Mouse (Mus musculus) liver, embryonic 12.5 days (tissue): ENCODE data around the gene Hunk. TPM values are rescaled to one million over a fixed set of nuclear protein-coding genes. Genes with fewer than 3 reads are reported as not detected.

Experiments used
- ATAC-seq: fragments of 200-750 bp; cut with Nextera tagmentation; 2 replicates; pipeline ENCODE4 v1.8.0; 2017; ENCODE audit warnings: moderate number of reproducible peaks, mild to moderate bottlenecking, moderate library complexity
- H3K27ac ChIP-seq: fragments of 300-500 bp; sonication (generic); 2 replicates; pipeline ENCODE4 v1.5.1; 2016; ENCODE audit warnings: mild to moderate bottlenecking
- H3K27me3 ChIP-seq: fragments of 300-500 bp; sonication (generic); replicated peaks from 2 replicates; pipeline ENCODE4 v1.6.1; 2016; ENCODE audit warnings: mild to moderate bottlenecking, moderate library complexity
- H3K36me3 ChIP-seq: fragments of 300-500 bp; sonication (generic); 2 replicates; pipeline ENCODE4 v1.6.1; 2016; ENCODE audit warnings: mild to moderate bottlenecking, moderate library complexity
- H3K4me1 ChIP-seq: fragments of 300-500 bp; sonication (generic); 2 replicates; pipeline ENCODE4 v1.6.1; 2016
- H3K4me2 ChIP-seq: fragments of 300-500 bp; sonication (generic); 2 replicates; pipeline ENCODE4 v1.6.1; 2016; ENCODE audit warnings: mild to moderate bottlenecking, moderate library complexity
- H3K4me3 ChIP-seq: fragments of 300-500 bp; sonication (generic); 2 replicates; pipeline ENCODE4 v1.5.1; 2016; ENCODE audit warnings: mild to moderate bottlenecking, moderate library complexity
- H3K9ac ChIP-seq: fragments of 300-500 bp; sonication (generic); 2 replicates; pipeline ENCODE4 v1.6.1; 2016; ENCODE audit warnings: mild to moderate bottlenecking, moderate library complexity
- H3K9me3 ChIP-seq: fragments of 300-500 bp; sonication (generic); replicated peaks from 2 replicates; pipeline ENCODE4 v1.6.1; 2016; ENCODE audit warnings: mild to moderate bottlenecking, moderate library complexity
- WGBS: fragments of 180-500 bp; shearing (Covaris S2); methylation state at CpG from one replicate; pipeline ENCODE4 v1.1.7; 2016; ENCODE audit not compliant: insufficient replicate concordance; 5-methylcytosine and 5-hydroxymethylcytosine counted together
- polyA plus RNA-seq: library from polyadenylated mRNA; unstranded; fragments of >200 nt; fragmentation: Nextera tagmentation; extraction: Ambion mirVana; gene quantifications from 2 replicates; pipeline ENCODE4 v1.2.1, GENCODE M21; 2016

Hunk gene
- polyA plus RNA-seq, 1 experiment from 2014 or later, result 2.6 TPM

DNA sequence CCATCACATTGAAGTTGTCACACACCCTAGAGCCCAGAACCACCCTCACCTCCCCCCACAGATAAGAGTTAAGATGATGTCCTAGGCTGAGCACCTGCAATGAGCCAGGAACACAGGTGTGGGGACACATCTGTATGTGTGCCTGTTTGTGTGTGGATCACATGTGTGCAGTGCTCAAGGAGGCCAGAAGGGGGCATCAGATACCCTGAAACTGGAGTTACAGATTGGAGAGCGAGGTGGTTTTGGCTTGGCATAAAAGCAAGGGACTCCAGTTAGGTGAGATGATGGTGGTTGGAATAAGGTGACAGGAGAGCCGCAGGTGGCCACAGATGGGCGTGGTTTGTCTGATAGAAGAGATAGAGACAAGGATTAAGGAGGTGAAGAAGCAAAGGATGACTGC is 4.2 kb upstream of the Hunk start:
- Histone ChIP-seq H3K27me3 (peaks cover 52% of the 10 kb centered on the region), H3K27ac (no peak overlapping the region), H3K4me1 (peaks cover 7% of the 10 kb centered on the region), H3K4me3 (no peak overlapping the region), H3K9ac (no peak overlapping the region), H3K9me3 (peaks cover 5% of the 10 kb centered on the region; the same call in 1 of the 2 replicates), H3K4me2 (no peak overlapping the region), H3K36me3 (no peaks in the 10 kb centered on the region)
- 81% methylated on average over 3 of the region's 3 CpGs for WGBS
- no peak for ATAC-seq

GRCm38 (mm10) chr16:90382701-90383280 is 3.0 kb upstream of the Hunk start:
- peaks cover 61% of the 10 kb centered on the region for H3K27me3 ChIP-seq
- H3K4me3 ChIP-seq, result no peak overlapping the region
- no peaks in the 10 kb centered on the region for H3K36me3 ChIP-seq
- H3K27ac ChIP-seq, result no peak overlapping the region
- no peak overlapping the region for H3K4me2 ChIP-seq
- no peak overlapping the region for H3K9ac ChIP-seq
- H3K9me3 ChIP-seq, result peaks cover 5% of the 10 kb centered on the region; the same call in 1 of the 2 replicates
- ATAC-seq, result no peak
- 63% methylated on average over 10 of the region's 10 CpGs for WGBS
- peaks cover 7% of the 10 kb centered on the region for H3K4me1 ChIP-seq

DNA sequence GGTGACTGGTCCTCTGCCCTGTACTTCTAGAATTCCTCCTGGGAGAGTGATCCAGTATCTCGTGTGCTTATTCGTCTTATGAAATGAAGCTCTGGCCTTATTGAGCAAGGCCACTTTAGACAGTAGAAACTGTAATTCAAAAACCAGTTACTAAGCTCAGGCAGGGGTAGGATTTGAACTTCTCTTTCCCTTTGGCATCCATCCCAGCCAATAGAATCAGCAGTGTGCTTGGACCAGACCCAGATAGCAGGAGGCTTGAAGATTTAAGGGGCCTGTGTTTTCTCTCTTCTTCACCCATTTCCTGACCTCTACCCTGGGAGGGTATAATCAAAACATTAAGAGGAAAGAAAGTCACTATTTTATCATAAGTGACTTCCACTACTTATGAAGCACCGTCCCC is 1.8 kb upstream of the Hunk start:
- Histone ChIP-seq H3K27ac (no peak overlapping the region), H3K4me2 (no peak overlapping the region), H3K4me3 (no peak overlapping the region), H3K4me1 (peaks cover 7% of the 10 kb centered on the region), H3K36me3 (no peaks in the 10 kb centered on the region), H3K9ac (no peak overlapping the region), H3K9me3 (peaks cover 5% of the 10 kb centered on the region; the same call in 1 of the 2 replicates), H3K27me3 (peaks cover 74% of the 10 kb centered on the region)
- 42% methylated on average over 3 of the region's 3 CpGs for WGBS
- no peak for ATAC-seq

DNA sequence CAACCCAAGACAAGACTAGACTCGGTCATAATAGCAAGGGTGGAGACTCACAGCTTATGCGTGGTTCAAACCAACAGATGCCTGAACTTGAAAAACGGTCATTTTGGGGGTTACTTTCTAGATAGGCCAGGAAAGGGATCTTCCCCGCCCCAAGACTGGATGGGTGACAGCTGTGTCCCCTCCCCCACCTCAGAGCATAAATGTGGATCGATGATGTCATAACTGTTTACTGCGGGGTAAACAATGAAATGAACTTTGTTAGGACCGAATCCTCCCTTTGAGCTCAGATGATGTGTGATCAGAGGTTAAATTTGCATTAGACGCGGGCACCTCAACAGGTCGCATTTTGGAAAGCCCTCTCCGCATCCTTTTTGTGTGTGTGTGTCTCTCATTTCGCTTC is 967 bp upstream of the Hunk start:
- Histone ChIP-seq H3K9ac (no peak overlapping the region), H3K4me3 (peak overlapping the region; percentile 58), H3K4me1 (peaks cover 7% of the 10 kb centered on the region), H3K27me3 (peaks cover 78% of the 10 kb centered on the region), H3K36me3 (no peaks in the 10 kb centered on the region), H3K27ac (no peak overlapping the region), H3K9me3 (peaks cover 5% of the 10 kb centered on the region; the same call in 1 of the 2 replicates), H3K4me2 (peak overlapping the region; percentile 68)
- no peak for ATAC-seq
- 6% methylated on average over 12 of the region's 12 CpGs for WGBS

DNA sequence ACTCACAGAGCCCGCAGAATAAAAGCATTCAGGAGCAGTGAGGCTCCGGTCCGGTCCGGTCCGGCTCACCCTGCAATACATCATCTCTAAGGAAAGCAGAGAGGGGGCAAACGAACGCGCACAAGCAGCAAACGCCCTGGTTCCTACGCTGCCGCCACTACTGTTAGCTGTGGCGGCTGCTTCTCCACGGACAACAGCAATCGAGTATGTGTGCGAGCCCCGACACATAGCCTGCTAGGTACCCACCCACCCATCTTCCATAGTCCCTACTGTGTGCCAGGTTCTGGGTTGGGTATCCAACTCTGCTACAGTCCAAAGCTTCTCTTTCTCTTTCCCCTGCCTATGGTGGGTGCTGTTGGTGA is 506 bp upstream of the Hunk start:
- Histone ChIP-seq H3K9ac (peak overlapping the region; percentile 61; the same call in 1 of the 2 replicates), H3K27ac (peak overlapping the region; percentile 76), H3K9me3 (peaks cover 5% of the 10 kb centered on the region; the same call in 1 of the 2 replicates), H3K4me1 (peaks cover 7% of the 10 kb centered on the region), H3K27me3 (peaks cover 78% of the 10 kb centered on the region), H3K36me3 (no peaks in the 10 kb centered on the region), H3K4me2 (peak overlapping the region; percentile 68), H3K4me3 (peak overlapping the region; percentile 58)
- 1% methylated on average over 16 of the region's 16 CpGs for WGBS
- ATAC-seq, result no peak

DNA sequence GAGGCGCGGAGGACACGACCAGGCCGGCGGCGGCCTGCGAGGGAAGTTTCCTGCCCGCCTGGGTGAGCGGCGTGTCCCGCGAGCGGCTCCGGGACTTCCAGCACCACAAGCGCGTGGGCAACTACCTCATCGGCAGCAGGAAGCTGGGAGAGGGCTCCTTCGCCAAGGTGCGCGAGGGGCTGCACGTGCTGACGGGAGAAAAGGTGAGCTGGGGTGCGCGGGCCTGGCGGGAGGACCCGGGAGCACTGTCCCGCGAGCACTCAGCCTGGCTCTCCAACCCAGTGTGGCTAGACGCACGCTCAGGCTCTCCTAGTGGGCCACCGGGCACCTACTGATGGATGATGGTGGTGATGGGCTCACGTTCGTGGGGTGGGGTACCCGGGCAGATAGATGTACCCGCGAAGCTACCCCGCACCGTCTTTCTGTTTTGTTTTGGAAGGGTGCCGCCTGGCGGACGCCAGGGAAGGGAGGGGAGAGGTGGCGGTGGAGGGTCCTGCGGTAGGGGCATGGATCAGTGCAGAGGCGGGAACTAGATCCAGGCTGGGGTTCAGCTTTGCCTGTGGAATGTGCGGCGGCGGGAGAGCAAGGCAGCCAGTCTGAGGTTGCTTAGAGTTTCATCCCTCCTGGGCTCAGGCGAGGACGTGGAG is 824 bp downstream of the Hunk start:
- peak overlapping the region; percentile 61 for H3K9ac ChIP-seq
- ATAC-seq, result peak; percentile 35; the same call in 1 of the 2 replicates
- WGBS, result 2% methylated on average over 49 of the region's 49 CpGs
- H3K36me3 ChIP-seq, result peaks cover 9% of the 10 kb centered on the region
- peak overlapping the region; percentile 68 for H3K4me2 ChIP-seq
- peaks cover 75% of the 10 kb centered on the region for H3K27me3 ChIP-seq
- H3K9me3 ChIP-seq, result peaks cover 7% of the 10 kb centered on the region; the same call in 1 of the 2 replicates
- H3K4me1 ChIP-seq, result peaks cover 7% of the 10 kb centered on the region
- peak overlapping the region; percentile 76 for H3K27ac ChIP-seq
- H3K4me3 ChIP-seq, result peak overlapping the region; percentile 58

GRCm38 (mm10) chr16:90387161-90387671 is 1.4 kb downstream of the Hunk start:
- Histone ChIP-seq H3K4me2 (peak overlapping the region; percentile 68), H3K27ac (no peak overlapping the region), H3K9ac (peak overlapping the region; percentile 61; the same call in 1 of the 2 replicates), H3K4me3 (peak overlapping the region; percentile 58), H3K9me3 (0 out of 2 replicates have a peak, but pooled peaks cover 3% of the 10 kb centered on the region), H3K36me3 (peaks cover 14% of the 10 kb centered on the region), H3K27me3 (peaks cover 70% of the 10 kb centered on the region), H3K4me1 (peaks cover 7% of the 10 kb centered on the region)
- 15% methylated on average over 12 of the region's 12 CpGs for WGBS
- ATAC-seq, result peak; percentile 35

- Histone ChIP-seq H3K36me3 (peaks cover 16% of the 10 kb centered on the region), H3K4me3 (no peak overlapping the region), H3K4me1 (peaks cover 7% of the 10 kb centered on the region), H3K27ac (no peak overlapping the region), H3K27me3 (peaks cover 64% of the 10 kb centered on the region), H3K9ac (no peak overlapping the region), H3K4me2 (peak overlapping the region; percentile 14; the same call in 1 of the 2 replicates), H3K9me3 (0 out of 2 replicates have a peak, but pooled peaks cover 3% of the 10 kb centered on the region)
- ATAC-seq, result no peak
- 55% methylated on average over 4 of the region's 4 CpGs for WGBS
Measured at GRCm38 (mm10) chr16:90387961-90388360, 2.1 kb downstream of the Hunk start.

DNA sequence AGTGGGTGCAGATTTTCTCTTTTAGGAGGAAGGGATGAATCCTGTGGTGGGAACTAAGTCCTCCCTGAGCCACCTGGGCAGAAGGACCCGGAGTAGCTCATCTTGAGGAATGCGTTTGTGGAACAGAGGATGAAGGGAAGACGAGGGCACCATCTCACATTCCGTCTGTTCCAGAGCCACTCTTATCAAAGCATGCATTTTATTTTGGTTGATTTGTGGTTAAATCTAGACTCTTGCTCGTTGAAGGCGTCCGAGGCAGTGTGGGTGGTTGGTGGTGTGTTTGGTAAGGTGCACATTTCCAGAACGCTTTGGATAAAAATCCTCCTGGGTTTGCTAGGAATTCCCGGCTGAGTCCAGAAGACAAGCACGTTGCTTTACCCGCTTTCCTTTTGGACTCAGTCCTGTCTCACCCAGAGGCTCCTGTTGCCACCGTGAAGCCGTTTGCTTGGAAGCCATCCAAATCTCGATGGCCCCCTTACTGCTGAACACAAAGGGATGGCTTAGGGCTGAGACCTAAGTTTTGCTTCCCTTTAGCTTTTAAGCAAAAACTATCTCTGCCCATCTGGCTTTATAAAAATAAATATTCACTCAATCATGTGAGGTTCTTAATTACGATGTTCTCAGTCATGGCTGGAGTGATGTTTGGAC is 3.4 kb downstream of the Hunk start:
- H3K9me3 ChIP-seq, result 0 out of 2 replicates have a peak, but pooled peaks cover 3% of the 10 kb centered on the region
- peaks cover 16% of the 10 kb centered on the region for H3K36me3 ChIP-seq
- no peak overlapping the region for H3K9ac ChIP-seq
- peaks cover 52% of the 10 kb centered on the region for H3K27me3 ChIP-seq
- no peak overlapping the region for H3K4me3 ChIP-seq
- H3K27ac ChIP-seq, result no peak overlapping the region
- peaks cover 7% of the 10 kb centered on the region for H3K4me1 ChIP-seq
- 66% methylated on average over 15 of the region's 15 CpGs for WGBS
- ATAC-seq, result no peak
- H3K4me2 ChIP-seq, result no peak overlapping the region

DNA sequence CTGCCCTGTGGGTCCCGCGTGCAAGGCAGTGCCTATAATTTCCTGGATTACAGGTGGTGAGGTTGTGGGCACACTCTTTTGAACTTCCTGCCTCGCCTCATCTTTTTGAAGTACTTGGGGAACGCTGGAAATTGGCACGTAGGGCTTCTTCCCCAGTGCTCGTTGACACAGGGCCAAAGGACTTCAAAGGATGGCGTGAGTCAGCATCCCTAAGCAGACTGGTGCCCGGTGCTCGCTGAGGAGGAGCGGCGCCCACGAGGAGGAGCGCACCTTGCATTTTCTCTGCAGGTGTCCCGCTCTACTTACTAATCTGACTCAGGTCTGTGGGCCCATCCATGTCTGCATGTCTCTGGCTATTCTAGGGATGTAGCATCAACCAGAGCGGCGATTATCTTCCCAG is 4.9 kb downstream of the Hunk start:
- Histone ChIP-seq H3K4me3 (no peak overlapping the region), H3K9ac (no peak overlapping the region), H3K4me1 (peaks cover 5% of the 10 kb centered on the region; the same call in 1 of the 2 replicates), H3K36me3 (peaks cover 16% of the 10 kb centered on the region), H3K4me2 (no peak overlapping the region), H3K9me3 (0 out of 2 replicates have a peak, but pooled peaks cover 3% of the 10 kb centered on the region), H3K27me3 (peaks cover 37% of the 10 kb centered on the region), H3K27ac (no peak overlapping the region)
- ATAC-seq, result no peak
- 85% methylated on average over 16 of the region's 16 CpGs for WGBS

- Histone ChIP-seq H3K4me3 (no peak overlapping the region), H3K4me2 (no peak overlapping the region), H3K9me3 (0 out of 2 replicates have a peak, but pooled peaks cover 3% of the 10 kb centered on the region), H3K9ac (no peak overlapping the region), H3K4me1 (peaks cover 5% of the 10 kb centered on the region; the same call in 1 of the 2 replicates), H3K27me3 (peaks cover 10% of the 10 kb centered on the region; the same call in 1 of the 2 replicates), H3K36me3 (peaks cover 16% of the 10 kb centered on the region), H3K27ac (no peak overlapping the region)
- WGBS, result 68% methylated on average over 4 of the region's 4 CpGs
- no peak for ATAC-seq
Measured at GRCm38 (mm10) chr16:90394761-90395160, 8.9 kb downstream of the Hunk start.
